8 mouse cellular contexts compared by ENCODE assay signal in genomic region chr5:117313420-117313819, GRCm38 (mm10). TPM values are rescaled to one million over a fixed set of nuclear protein-coding genes. Genes with fewer than 3 reads are reported as not detected.
DNase-seq lines count a peak whose midpoint lies in the region; ATAC-seq and TF ChIP-seq lines count a peak whose summit lies in the region.

No protein-coding gene starts in this region.

- intact Hi-C loops in gastrocnemius, postnatal 36 days (cut with DNase I) = no loop called here

- no peak for TF ChIP-seq EP300 in liver, postnatal 0 days (IDR thresholded peaks at IDR 0.05; ENCODE audit: low read depth)

- no peak for TF ChIP-seq CTCF in liver, postnatal 0 days (IDR thresholded peaks at IDR 0.05; ENCODE audit: low read depth)

- H3K4me3 ChIP-seq in intestine, embryonic 16.5 days (ENCODE audit: low read length) = peak overlapping the region; percentile 39
- H3K4me3 ChIP-seq in liver, postnatal 0 days (ENCODE audit: low read depth, low read length) = peak overlapping the region; percentile 21; the same call in 1 of the 2 replicates
- no peak overlapping the region; the same call in 1 of the 2 replicates for H3K4me3 ChIP-seq in neural tube, embryonic 15.5 days (replicated peaks)

- H3K27me3 ChIP-seq in intestine, embryonic 16.5 days (replicated peaks; ENCODE audit: control insufficient read depth, insufficient read depth, low read length) = no peaks in the 10 kb centered on the region
- H3K27me3 ChIP-seq in liver, postnatal 0 days (ENCODE audit: insufficient read depth, low read length) = peaks cover 5% of the 10 kb centered on the region; the same call in 1 of the 2 replicates
- peaks cover 12% of the 10 kb centered on the region; the same call in 1 of the 2 replicates for H3K27me3 ChIP-seq in neural tube, embryonic 15.5 days (replicated peaks)

- ATAC-seq in intestine, embryonic 16.5 days = peak; percentile 58
- ATAC-seq in liver, postnatal 0 days = no peak
- no peak for ATAC-seq in neural tube, embryonic 15.5 days (ENCODE audit: low FRiP score)

- peak; percentile 54 to 56 for DNase-seq in B cell, adult 2 months
- peak; percentile 66 for DNase-seq in adrenal gland, postnatal 25 days
- peak; percentile 40 to 49 for DNase-seq in gastrocnemius, postnatal 36 days
- peak; percentile 62 for DNase-seq in liver, postnatal 0 days
- DNase-seq in cerebellum, adult 18-20 months = no peak
- DNase-seq in left cerebral cortex, adult 18-20 months (ENCODE audit: low spot score in 2 of 2) = no peak

- H3K36me3 ChIP-seq in intestine, embryonic 16.5 days (ENCODE audit: control insufficient read depth, insufficient read depth, low read length) = no peaks in the 10 kb centered on the region
- no peaks in the 10 kb centered on the region for H3K36me3 ChIP-seq in liver, postnatal 0 days (replicated peaks; ENCODE audit: insufficient read depth, low read length)
- H3K36me3 ChIP-seq in neural tube, embryonic 15.5 days = no peaks in the 10 kb centered on the region

- no peaks in the 10 kb centered on the region for H3K9me3 ChIP-seq in intestine, embryonic 16.5 days (ENCODE audit: control insufficient read depth, low read length)
- no peaks in the 10 kb centered on the region for H3K9me3 ChIP-seq in liver, postnatal 0 days (ENCODE audit: low read length)
- H3K9me3 ChIP-seq in neural tube, embryonic 15.5 days (replicated peaks) = no peaks in the 10 kb centered on the region

- H3K4me2 ChIP-seq in intestine, embryonic 16.5 days (ENCODE audit: low read depth, low read length) = peak overlapping the region; percentile 51
- H3K4me2 ChIP-seq in liver, postnatal 0 days (ENCODE audit: low read depth, low read length) = peak overlapping the region; percentile 59
- H3K4me2 ChIP-seq in neural tube, embryonic 15.5 days = peak overlapping the region; percentile 35

- H3K9ac ChIP-seq in intestine, embryonic 16.5 days (ENCODE audit: low read depth, low read length) = peak overlapping the region; percentile 17
- no peak overlapping the region for H3K9ac ChIP-seq in liver, postnatal 0 days (replicated peaks)
- H3K9ac ChIP-seq in neural tube, embryonic 15.5 days (replicated peaks) = no peak overlapping the region

- peak overlapping the region; percentile 76 for H3K27ac ChIP-seq in intestine, embryonic 16.5 days (ENCODE audit: low read length)
- no peak overlapping the region for H3K27ac ChIP-seq in liver, postnatal 0 days (ENCODE audit: low read depth)
- no peak overlapping the region for H3K27ac ChIP-seq in neural tube, embryonic 15.5 days (replicated peaks)

- WGBS in intestine, embryonic 16.5 days = 16% methylated on average over 14 of the region's 14 CpGs
- WGBS in liver, postnatal 0 days (ENCODE audit: insufficient replicate concordance) = 19% methylated on average over 13 of the region's 14 CpGs
- WGBS in neural tube, embryonic 15.5 days = 26% methylated on average over 14 of the region's 14 CpGs

- H3K4me1 ChIP-seq in intestine, embryonic 16.5 days (ENCODE audit: control insufficient read depth, insufficient read depth, low read length) = peaks cover 22% of the 10 kb centered on the region
- no peaks in the 10 kb centered on the region; the same call in 1 of the 2 replicates for H3K4me1 ChIP-seq in liver, postnatal 0 days (ENCODE audit: insufficient read depth)
- H3K4me1 ChIP-seq in neural tube, embryonic 15.5 days = peaks cover 6% of the 10 kb centered on the region; the same call in 1 of the 2 replicates

RNA-seq across cellular contexts. Expression of gene Vsig10, which starts 5.5 kb away (rescaled TPM):
- 18.2 and 34.2 TPM in 2 replicates for total RNA-seq in adrenal gland, postnatal 25 days (2021)
- total RNA-seq in gastrocnemius, postnatal 36 days (2021) = 1 to 10 TPM; 4.1 to 5.0 TPM
- 15.4 and 18.6 TPM in 2 replicates for polyA plus RNA-seq in intestine, embryonic 16.5 days (2015; fragmentation: Nextera tagmentation; extraction: Ambion mirVana)
- polyA plus RNA-seq in liver, postnatal 0 days (2015; fragmentation: Nextera tagmentation; extraction: Ambion mirVana) = 2.1 and 2.9 TPM in 2 replicates
- polyA plus RNA-seq in neural tube, embryonic 15.5 days (2015; fragmentation: Nextera tagmentation; extraction: Ambion mirVana) = 1.8 and 2.5 TPM in 2 replicates
- total RNA-seq in left cerebral cortex, adult 18-20 months (2021) = 1 to 10 TPM; 1.8 to 2.2 TPM

RNA-seq across cellular contexts. Expression of gene Pebp1, which starts 26.0 kb away (rescaled TPM):
- 1,140 and 1,281 TPM in 2 replicates for total RNA-seq in adrenal gland, postnatal 25 days (2021)
- total RNA-seq in gastrocnemius, postnatal 36 days (2021) = 100 to 1,000 TPM; 304 to 320 TPM
- 636 and 699 TPM in 2 replicates for polyA plus RNA-seq in intestine, embryonic 16.5 days (2015; fragmentation: Nextera tagmentation; extraction: Ambion mirVana)
- polyA plus RNA-seq in liver, postnatal 0 days (2015; fragmentation: Nextera tagmentation; extraction: Ambion mirVana) = 120 and 129 TPM in 2 replicates
- polyA plus RNA-seq in neural tube, embryonic 15.5 days (2015; fragmentation: Nextera tagmentation; extraction: Ambion mirVana) = 1,021 and 1,056 TPM in 2 replicates
- total RNA-seq in left cerebral cortex, adult 18-20 months (2021) = 100 to 1,000 TPM; 712 to 741 TPM

RNA-seq across cellular contexts. Expression of gene Wsb2, which starts 43.7 kb away (rescaled TPM):
- 124 and 135 TPM in 2 replicates for total RNA-seq in adrenal gland, postnatal 25 days (2021)
- 10 to 100 TPM; 84.2 to 90.8 TPM for total RNA-seq in gastrocnemius, postnatal 36 days (2021)
- 43.9 and 63.3 TPM in 2 replicates for polyA plus RNA-seq in intestine, embryonic 16.5 days (2015; fragmentation: Nextera tagmentation; extraction: Ambion mirVana)
- 31.7 and 32.3 TPM in 2 replicates for polyA plus RNA-seq in liver, postnatal 0 days (2015; fragmentation: Nextera tagmentation; extraction: Ambion mirVana)
- 255 and 299 TPM in 2 replicates for polyA plus RNA-seq in neural tube, embryonic 15.5 days (2015; fragmentation: Nextera tagmentation; extraction: Ambion mirVana)
- total RNA-seq in left cerebral cortex, adult 18-20 months (2021) = 100 to 1,000 TPM; 305 to 313 TPM

Comparison
In these comparisons a context has a peak if more than half of its experiments do, and no peak if none do; other contexts are left out.
1. DNase-seq: peak in B cell, adult 2 months (2 of 2), adrenal gland, postnatal 25 days (single experiment), gastrocnemius, postnatal 36 days (2 of 2) and liver, postnatal 0 days (single experiment); none in cerebellum, adult 18-20 months (0 of 2) and left cerebral cortex, adult 18-20 months (0 of 2).
2. Peak in every context shown above with its lines, with median percentiles within 50 percentile points of each other: H3K4me2 ChIP-seq.